Mouse (Mus musculus): ENCODE results near the gene Cfi. TPM values are rescaled to one million over a fixed set of nuclear protein-coding genes. Genes with fewer than 3 reads are reported as not detected.

Cfi gene
- polyA plus RNA-seq, 1 experiment from 2014 or later, result 5.9 TPM

DNA sequence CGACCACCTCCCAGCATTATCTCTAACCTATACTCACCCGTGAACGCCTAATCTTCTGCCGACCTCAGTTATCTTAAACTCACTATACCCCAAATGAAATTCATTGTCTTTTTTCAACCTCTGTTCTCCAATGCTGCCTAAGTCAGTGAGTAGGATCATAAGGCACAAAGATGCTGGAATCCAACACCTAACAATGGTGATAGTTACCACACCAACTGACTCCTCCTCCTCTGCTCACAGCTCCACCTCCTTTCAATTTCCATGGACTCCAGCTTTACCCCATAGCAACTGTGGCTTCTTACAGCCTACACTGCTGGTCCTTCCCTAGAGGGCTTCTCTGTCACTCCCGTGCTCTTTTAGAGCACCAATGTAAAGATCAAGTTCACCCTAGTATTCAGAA, 8.0 kb upstream of the Cfi start:
- Histone ChIP-seq H3K4me3 (no peak overlapping the region), H3K27me3 (ENCODE audit: insufficient read depth, poor library complexity, severe bottlenecking) (no peaks in the 10 kb centered on the region), H3K4me1 (peaks cover 9% of the 10 kb centered on the region), H3K9me3 (no peaks in the 10 kb centered on the region), H3K36me3 (peaks cover 54% of the 10 kb centered on the region), H3K27ac (no peak overlapping the region)
- DNase-seq (ENCODE audit: low spot score), result no peak
- WGBS, result 87% methylated on average over 5 of the region's 5 CpGs

DNA sequence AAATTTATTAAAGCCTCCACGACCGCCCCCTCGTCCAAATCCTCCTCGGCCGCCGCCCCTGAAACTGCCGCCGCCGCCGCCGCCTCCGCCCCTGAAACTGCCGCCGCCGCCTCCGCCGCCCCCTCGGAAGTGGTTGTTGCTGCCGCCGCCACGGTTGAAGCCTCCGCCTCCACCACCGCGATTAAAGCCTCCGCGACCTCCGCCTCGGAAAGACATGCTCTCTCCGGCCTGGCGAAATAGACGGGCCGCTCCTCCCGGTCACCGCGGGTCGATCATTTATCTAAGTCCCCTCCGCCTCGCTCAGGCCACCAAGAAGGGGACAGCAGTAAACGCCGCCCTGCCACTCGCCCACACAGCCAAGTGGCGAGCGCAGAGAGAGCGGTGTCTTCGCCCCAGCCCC, 5.1 kb upstream of the Cfi start:
- DNase-seq (ENCODE audit: low spot score), result peak; percentile 79
- Histone ChIP-seq H3K4me1 (peaks cover 10% of the 10 kb centered on the region), H3K9me3 (no peaks in the 10 kb centered on the region), H3K4me3 (peak overlapping the region; percentile 82), H3K36me3 (peaks cover 30% of the 10 kb centered on the region), H3K27ac (peak overlapping the region; percentile 91), H3K27me3 (ENCODE audit: insufficient read depth, poor library complexity, severe bottlenecking) (no peaks in the 10 kb centered on the region)
- under 1% methylated on average over 45 of the region's 45 CpGs for WGBS

DNA sequence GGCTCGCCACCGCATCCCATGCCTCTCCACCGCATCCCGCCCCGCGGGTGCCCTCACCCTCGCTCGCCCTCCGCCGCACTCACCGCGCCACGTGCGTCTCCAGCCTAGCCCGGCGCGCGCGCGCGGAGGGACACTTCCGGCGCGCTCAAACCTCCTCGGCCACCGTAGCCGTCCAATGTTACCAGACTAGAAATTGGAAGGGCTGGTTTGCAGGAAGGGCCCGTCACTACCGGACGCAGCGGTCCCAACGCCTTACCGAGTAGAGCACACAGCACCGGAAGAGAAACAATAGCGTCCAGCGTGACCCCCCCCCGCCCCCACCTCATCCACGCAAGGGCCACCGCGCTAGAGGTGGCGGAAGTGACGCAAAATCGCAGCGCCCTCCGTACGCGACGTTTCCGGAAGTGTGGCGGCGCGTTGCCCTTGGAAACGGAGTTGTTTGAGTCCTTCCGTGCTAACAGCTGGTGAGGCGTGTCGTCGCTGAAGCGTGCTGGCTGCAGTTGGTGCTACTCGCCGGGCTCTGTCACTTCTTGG, 4.6 kb upstream of the Cfi start, which contains the start of gene Gar1:
Gene Gar1 (minus strand): TSS at position 362 of the 534 bp plus-strand sequence.
- Histone ChIP-seq H3K27me3 (ENCODE audit: insufficient read depth, poor library complexity, severe bottlenecking) (no peaks in the 10 kb centered on the region), H3K9me3 (no peaks in the 10 kb centered on the region), H3K4me3 (peak within 1 kb of the TSS; percentile 82), H3K27ac (peak within 1 kb of the TSS; percentile 91), H3K4me1 (peaks cover 14% of the 10 kb centered on the region), H3K36me3 (peaks cover 25% of the 10 kb centered on the region)
- WGBS, result under 1% methylated on average over 60 of the region's 60 CpGs
- peak; percentile 97 for DNase-seq (ENCODE audit: low spot score)

DNA sequence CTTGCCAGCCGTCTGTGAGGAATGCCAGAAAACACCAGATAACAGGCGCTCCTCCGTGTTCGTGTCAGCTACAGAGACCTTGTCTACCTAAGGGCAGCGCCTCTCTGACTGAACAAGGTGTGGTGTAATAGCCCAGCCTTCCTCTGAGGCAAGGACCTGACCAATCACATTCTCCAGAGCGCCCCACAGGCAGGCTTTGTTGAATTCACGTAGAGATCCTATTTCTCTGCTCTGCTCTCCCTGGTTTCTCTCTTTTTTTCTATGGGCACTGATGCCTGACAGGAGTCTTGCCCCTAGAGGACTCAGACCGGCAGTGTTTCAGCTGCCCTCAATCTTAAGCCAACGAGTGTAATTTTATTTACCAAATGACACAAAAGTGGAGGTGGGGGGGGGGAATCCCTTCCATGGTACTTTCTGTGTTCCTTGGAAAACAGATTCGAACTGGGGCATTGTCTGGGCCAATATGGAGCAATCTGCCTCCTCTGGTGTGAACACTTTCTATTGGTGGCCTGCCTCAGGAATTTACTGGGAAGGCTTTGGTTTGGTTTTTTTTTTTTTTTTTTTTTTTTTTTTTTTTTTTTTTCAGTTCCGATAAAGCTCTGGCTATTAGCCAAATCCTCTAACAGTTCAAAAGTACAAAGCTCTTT, 490 bp downstream of the Cfi start:
- 14% methylated on average over 11 of the region's 11 CpGs for WGBS
- H3K4me3 ChIP-seq, result 0 out of 2 replicates have a peak overlapping the region, but pooled peaks have one; percentile 22
- H3K36me3 ChIP-seq, result no peaks in the 10 kb centered on the region
- no peaks in the 10 kb centered on the region for H3K27me3 ChIP-seq (ENCODE audit: insufficient read depth, poor library complexity, severe bottlenecking)
- peak overlapping the region; percentile 43; the same call in 1 of the 2 replicates for H3K27ac ChIP-seq
- H3K4me1 ChIP-seq, result peaks cover 6% of the 10 kb centered on the region; the same call in 1 of the 2 replicates
- H3K9me3 ChIP-seq, result no peaks in the 10 kb centered on the region
- peak; percentile 73 for DNase-seq (ENCODE audit: low spot score)

DNA sequence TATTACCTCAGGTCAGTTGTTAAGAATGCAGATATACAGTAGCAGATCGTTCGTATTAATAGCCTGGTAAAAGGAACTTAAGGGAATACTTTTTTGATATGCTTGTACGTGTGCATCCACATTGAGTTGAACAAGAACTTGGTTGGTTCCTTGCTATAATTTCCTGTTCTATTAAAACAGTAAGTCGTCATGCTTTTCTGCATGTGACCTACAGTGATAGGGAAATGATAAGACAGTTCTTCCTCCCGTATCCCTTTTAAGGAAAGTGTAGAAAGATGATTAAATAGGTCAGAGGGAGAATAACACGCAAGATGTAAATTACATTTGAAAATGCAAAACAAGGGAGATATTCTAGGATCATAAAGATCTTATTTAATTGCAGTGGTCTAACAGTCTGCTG, 1.3 kb downstream of the Cfi start:
- peaks cover 6% of the 10 kb centered on the region; the same call in 1 of the 2 replicates for H3K4me1 ChIP-seq
- DNase-seq (ENCODE audit: low spot score), result no peak

DNA sequence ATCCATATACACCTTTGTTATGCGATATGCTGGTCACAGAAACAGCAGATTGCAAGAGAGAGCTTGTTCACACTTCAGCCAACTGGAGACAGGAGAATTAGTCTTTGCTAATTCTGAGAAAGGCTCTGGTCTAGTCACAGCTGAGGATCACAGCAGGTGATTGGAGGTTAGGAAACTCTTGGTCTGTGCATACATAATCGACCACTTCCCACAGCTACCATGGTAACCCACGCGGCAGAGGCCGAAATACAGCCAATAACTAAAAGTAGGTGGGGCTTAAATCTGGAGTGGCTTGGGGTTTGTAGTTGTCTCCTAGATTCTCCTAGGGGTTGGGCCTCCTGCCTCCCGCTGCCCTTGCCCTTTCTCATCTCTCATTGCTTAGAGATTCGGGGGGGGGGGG, 2.3 kb downstream of the Cfi start:
- DNase-seq (ENCODE audit: low spot score), result no peak
- Histone ChIP-seq H3K36me3 (no peaks in the 10 kb centered on the region), H3K27me3 (ENCODE audit: insufficient read depth, poor library complexity, severe bottlenecking) (no peaks in the 10 kb centered on the region), H3K27ac (no peak overlapping the region), H3K9me3 (no peaks in the 10 kb centered on the region), H3K4me3 (no peak overlapping the region), H3K4me1 (peaks cover 6% of the 10 kb centered on the region; the same call in 1 of the 2 replicates)
- WGBS, result 41% methylated on average over 7 of the region's 7 CpGs

More for the DNA sequence above, 1.3 kb downstream of the Cfi start:
- H3K27ac ChIP-seq, result no peak overlapping the region
- H3K27me3 ChIP-seq (ENCODE audit: insufficient read depth, poor library complexity, severe bottlenecking), result no peaks in the 10 kb centered on the region
- no peaks in the 10 kb centered on the region for H3K9me3 ChIP-seq
- no peaks in the 10 kb centered on the region for H3K36me3 ChIP-seq
- 77% methylated on average over 6 of the region's 6 CpGs for WGBS
- no peak overlapping the region for H3K4me3 ChIP-seq

DNA sequence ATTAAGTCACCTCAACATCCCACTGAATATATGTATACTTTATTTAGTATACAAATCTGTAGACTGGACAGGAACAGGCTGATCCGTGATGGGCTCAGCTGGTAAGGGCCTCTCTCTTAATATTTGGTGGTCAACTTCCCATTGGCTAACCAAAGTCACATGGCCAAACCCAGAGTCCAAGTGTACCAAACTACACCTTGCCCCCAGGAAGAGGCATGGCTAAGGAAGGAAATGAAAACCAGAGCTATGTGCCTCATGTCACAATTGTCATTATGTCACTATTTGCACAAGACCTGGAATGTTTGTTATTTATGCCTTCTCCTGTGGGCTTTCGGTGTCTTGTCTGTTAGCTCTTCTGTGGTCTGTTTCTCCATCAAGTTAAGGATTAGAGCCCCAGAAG, 10.2 kb downstream of the Cfi start:
- DNase-seq (ENCODE audit: low spot score), result no peak
- no peak overlapping the region for H3K27ac ChIP-seq
- H3K4me1 ChIP-seq, result no peaks in the 10 kb centered on the region
- H3K4me3 ChIP-seq, result no peak overlapping the region
- no peaks in the 10 kb centered on the region for H3K9me3 ChIP-seq
- WGBS, result 79% methylated on average over 2 of the region's 2 CpGs
- 0 out of 2 replicates have a peak, but pooled peaks cover 3% of the 10 kb centered on the region for H3K27me3 ChIP-seq (ENCODE audit: insufficient read depth, poor library complexity, severe bottlenecking)
- H3K36me3 ChIP-seq, result no peaks in the 10 kb centered on the region

DNA sequence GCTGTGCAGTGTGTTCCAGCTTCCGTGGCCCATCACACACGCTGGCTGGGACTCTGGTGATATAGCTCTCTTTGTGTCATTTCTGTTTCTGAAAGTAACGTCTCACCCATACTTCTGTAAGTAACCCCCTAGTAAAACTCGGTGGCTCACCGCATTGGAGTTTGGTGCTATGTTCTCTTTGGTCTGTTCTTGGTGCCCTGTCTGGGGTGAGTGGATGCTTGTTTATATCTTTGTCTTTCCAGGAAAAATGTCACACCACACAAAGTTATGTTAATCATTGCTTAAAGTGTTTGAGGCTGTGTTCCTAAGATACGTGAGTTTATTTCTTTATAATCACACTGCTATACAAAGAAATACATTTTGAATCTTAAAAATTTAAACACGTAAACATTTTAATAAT, 11.2 kb downstream of the Cfi start:
- H3K27ac ChIP-seq, result no peak overlapping the region
- no peaks in the 10 kb centered on the region for H3K9me3 ChIP-seq
- no peaks in the 10 kb centered on the region for H3K36me3 ChIP-seq
- no peaks in the 10 kb centered on the region for H3K4me1 ChIP-seq
- 0 out of 2 replicates have a peak, but pooled peaks cover 3% of the 10 kb centered on the region for H3K27me3 ChIP-seq (ENCODE audit: insufficient read depth, poor library complexity, severe bottlenecking)
- no peak for DNase-seq (ENCODE audit: low spot score)
- 80% methylated on average over 7 of the region's 7 CpGs for WGBS
- no peak overlapping the region for H3K4me3 ChIP-seq

DNA sequence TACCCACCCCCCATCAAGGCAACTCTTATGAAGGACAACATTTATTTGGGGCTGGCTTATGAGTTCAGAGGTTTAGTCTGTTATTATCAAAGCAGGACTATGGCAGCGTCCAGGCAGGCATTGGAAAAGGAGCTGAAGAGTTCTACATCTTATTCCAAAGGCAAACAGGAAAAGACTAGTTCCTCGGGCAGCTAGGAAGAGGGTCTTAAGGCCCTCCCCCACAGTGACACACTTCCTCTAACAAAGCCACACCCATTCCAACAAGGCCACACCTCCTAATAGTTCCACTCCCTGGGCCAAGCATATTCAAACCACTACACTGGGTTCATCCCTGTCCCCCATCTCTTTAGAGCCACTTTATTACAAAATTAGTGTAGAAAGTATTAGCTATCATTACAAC, 26.9 kb downstream of the Cfi start:
- no peak overlapping the region for H3K4me3 ChIP-seq
- no peaks in the 10 kb centered on the region for H3K36me3 ChIP-seq
- DNase-seq (ENCODE audit: low spot score), result no peak
- H3K9me3 ChIP-seq, result peaks cover 2% of the 10 kb centered on the region
- H3K4me1 ChIP-seq, result no peaks in the 10 kb centered on the region
- no peaks in the 10 kb centered on the region for H3K27me3 ChIP-seq (ENCODE audit: insufficient read depth, poor library complexity, severe bottlenecking)
- 61% methylated on average over 2 of the region's 2 CpGs for WGBS
- H3K27ac ChIP-seq, result no peak overlapping the region

DNA sequence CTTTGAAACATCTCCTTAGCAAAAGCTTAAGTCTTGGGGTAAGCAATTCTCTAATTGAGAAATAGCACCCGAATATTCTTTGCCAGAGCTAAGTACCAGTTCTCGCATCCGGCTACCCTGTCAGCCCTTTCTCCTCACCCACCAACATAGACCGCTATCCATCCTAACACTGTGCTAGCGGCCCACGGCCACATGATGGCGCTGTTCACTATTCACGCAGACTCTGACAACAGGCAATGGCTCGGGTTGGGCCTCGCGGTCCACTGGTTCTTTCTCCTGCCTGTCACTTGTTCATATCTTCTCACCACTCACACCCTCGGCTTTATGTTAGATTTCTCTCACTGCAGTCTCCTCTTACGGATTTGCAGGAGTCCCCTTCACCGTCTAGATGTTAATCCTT, 28.0 kb downstream of the Cfi start:
- H3K27me3 ChIP-seq (ENCODE audit: insufficient read depth, poor library complexity, severe bottlenecking), result no peaks in the 10 kb centered on the region
- 41% methylated on average over 14 of the region's 14 CpGs for WGBS
- H3K4me1 ChIP-seq, result no peaks in the 10 kb centered on the region
- no peaks in the 10 kb centered on the region for H3K36me3 ChIP-seq
- H3K27ac ChIP-seq, result no peak overlapping the region
- peak; percentile 79 for DNase-seq (ENCODE audit: low spot score)
- no peak overlapping the region for H3K4me3 ChIP-seq
- H3K9me3 ChIP-seq, result no peaks in the 10 kb centered on the region

DNA sequence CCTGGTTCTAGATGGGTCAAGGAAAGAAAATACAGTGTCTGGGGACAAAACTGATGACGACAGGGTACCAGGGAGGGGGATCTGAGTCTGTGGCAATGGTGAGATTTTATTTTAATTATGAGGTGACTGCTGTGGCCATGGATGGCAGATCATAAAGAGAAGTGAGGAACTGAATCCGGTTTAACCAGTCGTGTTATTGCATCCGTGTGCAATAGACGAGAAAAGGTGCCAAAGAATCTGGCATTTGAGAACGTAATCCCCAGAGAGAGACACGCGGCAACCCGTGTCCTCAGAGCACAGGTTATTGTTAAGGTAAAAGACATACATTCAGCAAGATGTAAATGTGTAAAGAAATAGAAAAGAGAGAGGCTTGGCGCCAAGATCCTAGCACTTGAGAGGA, 41.6 kb downstream of the Cfi start:
- Histone ChIP-seq H3K9me3 (no peaks in the 10 kb centered on the region), H3K36me3 (no peaks in the 10 kb centered on the region), H3K4me3 (no peak overlapping the region), H3K4me1 (peaks cover 14% of the 10 kb centered on the region), H3K27ac (no peak overlapping the region), H3K27me3 (ENCODE audit: insufficient read depth, poor library complexity, severe bottlenecking) (no peaks in the 10 kb centered on the region)
- WGBS, result 90% methylated on average over 10 of the region's 10 CpGs
- no peak for DNase-seq (ENCODE audit: low spot score)

DNA sequence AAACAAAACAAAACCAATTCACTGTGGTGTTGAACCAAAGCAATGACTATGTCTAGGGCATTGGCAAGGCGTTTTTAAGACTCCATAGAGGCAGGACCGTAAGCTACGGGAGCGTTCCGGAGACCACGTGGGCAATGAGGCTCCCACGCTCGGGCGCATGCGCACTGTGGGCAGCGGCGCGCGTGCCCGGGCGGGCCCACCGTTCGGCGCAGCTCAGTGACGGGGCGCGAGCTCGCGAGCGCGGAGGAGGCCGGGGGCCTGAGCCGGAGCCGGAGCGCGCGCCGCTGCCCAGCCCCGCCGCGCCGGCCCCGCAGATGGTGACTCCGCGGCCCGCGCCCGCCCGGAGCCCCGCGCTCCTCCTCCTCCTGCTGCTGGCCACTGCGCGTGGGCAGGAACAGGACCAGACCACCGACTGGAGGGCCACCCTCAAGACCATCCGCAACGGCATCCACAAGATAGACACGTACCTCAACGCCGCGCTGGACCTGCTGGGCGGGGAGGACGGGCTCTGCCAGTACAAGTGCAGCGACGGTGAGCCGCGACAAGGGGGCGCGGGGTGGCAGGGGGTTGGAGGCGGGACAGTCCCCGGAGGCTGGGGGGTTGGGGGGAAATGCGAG, 42.8 kb downstream of the Cfi start, which contains the start of gene Pla2g12a:
Gene Pla2g12a (plus strand): TSS at position 202 of the 617 bp plus-strand sequence.
- no peaks in the 10 kb centered on the region for H3K36me3 ChIP-seq
- H3K4me1 ChIP-seq, result peaks cover 14% of the 10 kb centered on the region
- H3K4me3 ChIP-seq, result peak within 1 kb of the TSS; percentile 79
- no peaks in the 10 kb centered on the region for H3K27me3 ChIP-seq (ENCODE audit: insufficient read depth, poor library complexity, severe bottlenecking)
- WGBS, result under 1% methylated on average over 64 of the region's 66 CpGs
- DNase-seq (ENCODE audit: low spot score), result peak; percentile 90
- no peaks in the 10 kb centered on the region for H3K9me3 ChIP-seq
- H3K27ac ChIP-seq, result peak within 1 kb of the TSS; percentile 92

DNA sequence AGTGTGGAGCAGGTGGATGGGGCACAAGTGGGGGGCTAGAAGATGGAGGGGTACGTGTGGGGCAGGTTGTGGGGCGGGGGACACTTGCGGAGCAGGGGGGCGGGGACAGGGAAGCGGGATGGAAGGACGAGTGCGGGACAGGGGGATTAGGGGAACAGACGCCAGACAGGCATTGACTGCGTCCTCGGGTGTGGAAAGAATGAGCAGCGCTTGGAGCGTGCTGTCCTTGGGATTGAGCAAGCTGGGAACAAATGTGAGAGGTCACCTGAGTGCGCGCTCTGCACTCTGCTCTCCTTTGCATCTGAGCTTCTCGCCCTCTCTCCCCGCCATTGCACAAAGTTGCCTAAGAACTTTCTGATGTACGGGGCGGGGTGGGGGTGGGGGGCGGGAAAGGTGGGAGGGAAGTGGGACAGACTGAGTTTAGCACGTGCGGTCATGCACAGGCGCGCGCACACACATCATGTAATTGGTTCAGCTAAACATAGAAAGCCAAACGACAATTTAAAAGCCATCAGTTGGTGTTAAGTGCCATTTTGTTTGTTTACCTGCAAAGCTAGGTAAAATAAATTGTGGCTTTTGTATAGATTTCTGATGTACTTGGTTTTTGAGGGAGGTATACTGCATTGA, 43.6 kb downstream of the Cfi start:
- Histone ChIP-seq H3K27me3 (ENCODE audit: insufficient read depth, poor library complexity, severe bottlenecking) (no peaks in the 10 kb centered on the region), H3K9me3 (no peaks in the 10 kb centered on the region), H3K27ac (peak overlapping the region; percentile 92), H3K4me1 (peaks cover 14% of the 10 kb centered on the region), H3K4me3 (peak overlapping the region; percentile 79), H3K36me3 (no peaks in the 10 kb centered on the region)
- DNase-seq (ENCODE audit: low spot score), result peak; percentile 80
- WGBS, result 2% methylated on average over 25 of the region's 25 CpGs
